In genomic region chr5:112355910-112356309, GRCm38 (mm10) we compare ENCODE assay signal across 18 mouse cellular contexts. TPM values are rescaled to one million over a fixed set of nuclear protein-coding genes. Genes with fewer than 3 reads are reported as not detected.
DNase-seq lines count a peak whose midpoint lies in the region; ATAC-seq and TF ChIP-seq lines count a peak whose summit lies in the region.
"Had no signal": no experiment of that assay in that cellular context is flagged by ENCODE, and none has a peak within 500 bp of the region (broad histone marks: within the 10 kb centered on the region; RNA-seq: fewer than 3 reads in every experiment).

TSS of gene Gm6583 (minus strand) at chr5:112356033.

- H3K9ac ChIP-seq in kidney, postnatal 0 days (ENCODE audit: low read depth, low read length), result no peak within 1 kb of the TSS
- H3K9ac ChIP-seq in liver, embryonic 15.5 days, result no peak within 1 kb of the TSS
- H3K9ac ChIP-seq in forebrain, embryonic 15.5 days (replicated peaks), result no peak within 1 kb of the TSS
- H3K9ac ChIP-seq: limb, embryonic 12.5 days had no signal

- peak; percentile 33; the same call in 1 of the 2 replicates for ATAC-seq in kidney, postnatal 0 days (replicated peaks; ENCODE audit: low FRiP score, low read depth)
- ATAC-seq in erythroblast, adult 5-6 weeks (replicated peaks; ENCODE audit: low FRiP score, poor library complexity, severe bottlenecking), result 0 out of 2 replicates have a peak, but pooled peaks have one; percentile 45
- peak; percentile 38; the same call in 1 of the 2 replicates for ATAC-seq in liver, embryonic 15.5 days (ENCODE audit: insufficient read depth)
- no peak for ATAC-seq in forebrain, embryonic 15.5 days (replicated peaks)
- ATAC-seq: inflammation-experienced regulatory T-cells, adult 6 months had no signal

- no peak for DNase-seq in kidney, postnatal 0 days (ENCODE audit: low spot score)
- no peak for DNase-seq in kidney, postnatal 25 days
- peak; percentile 55 for DNase-seq in R1 (ENCODE audit: low read depth, low spot score)
- DNase-seq in thymus, postnatal 25 days, result no peak
- DNase-seq in c-Kit-positive CD71-positive TER-119-positive erythroid progenitor cells, embryonic 14.5 days (ENCODE audit: low spot score), result no peak
- DNase-seq: cerebellum, postnatal 14 days; right cerebral cortex, postnatal 25 days; thymus, postnatal 36 days had no signal

- no peaks in the 10 kb centered on the region for H3K9me3 ChIP-seq in kidney, postnatal 0 days (replicated peaks; ENCODE audit: low read length)
- no peaks in the 10 kb centered on the region for H3K9me3 ChIP-seq in liver, embryonic 15.5 days (replicated peaks)
- no peaks in the 10 kb centered on the region for H3K9me3 ChIP-seq in forebrain, embryonic 15.5 days
- H3K9me3 ChIP-seq: limb, embryonic 12.5 days had no signal

- H3K27ac ChIP-seq in kidney, postnatal 0 days, result no peak within 1 kb of the TSS
- peak within 1 kb of the TSS; percentile 2; the same call in 1 of the 2 replicates for H3K27ac ChIP-seq in liver, embryonic 15.5 days (replicated peaks)
- no peak within 1 kb of the TSS for H3K27ac ChIP-seq in forebrain, embryonic 15.5 days (replicated peaks)
- H3K27ac ChIP-seq: limb, embryonic 12.5 days had no signal

- H3K36me3 ChIP-seq in kidney, postnatal 0 days (ENCODE audit: insufficient read depth, low read length), result peaks cover 15% of the 10 kb centered on the region
- peaks cover 13% of the 10 kb centered on the region; the same call in 1 of the 2 replicates for H3K36me3 ChIP-seq in liver, embryonic 15.5 days (replicated peaks)
- H3K36me3 ChIP-seq in forebrain, embryonic 15.5 days, result peaks cover 27% of the 10 kb centered on the region

- H3K4me1 ChIP-seq in kidney, postnatal 0 days (replicated peaks; ENCODE audit: insufficient read depth, low read length), result no peaks in the 10 kb centered on the region
- H3K4me1 ChIP-seq in liver, embryonic 15.5 days (replicated peaks), result peaks cover 39% of the 10 kb centered on the region
- H3K4me1 ChIP-seq in forebrain, embryonic 15.5 days, result no peaks in the 10 kb centered on the region

- no peak within 1 kb of the TSS for H3K4me2 ChIP-seq in kidney, postnatal 0 days (ENCODE audit: low read length)
- no peak within 1 kb of the TSS for H3K4me2 ChIP-seq in liver, embryonic 15.5 days
- H3K4me2 ChIP-seq in forebrain, embryonic 15.5 days (replicated peaks), result no peak within 1 kb of the TSS
- H3K4me2 ChIP-seq: limb, embryonic 12.5 days had no signal

- WGBS in kidney, postnatal 0 days, result 63% methylated on average over 12 of the region's 13 CpGs
- 43% methylated on average over 13 of the region's 13 CpGs for WGBS in liver, embryonic 15.5 days (ENCODE audit: insufficient replicate concordance)
- 62% methylated on average over 13 of the region's 13 CpGs for WGBS in forebrain, embryonic 15.5 days

- no peaks in the 10 kb centered on the region for H3K27me3 ChIP-seq in kidney, postnatal 0 days (ENCODE audit: insufficient read depth, low read length)
- no peaks in the 10 kb centered on the region for H3K27me3 ChIP-seq in liver, embryonic 15.5 days
- no peaks in the 10 kb centered on the region for H3K27me3 ChIP-seq in forebrain, embryonic 15.5 days
- H3K27me3 ChIP-seq: limb, embryonic 12.5 days had no signal

- no peak within 1 kb of the TSS for H3K4me3 ChIP-seq in kidney, postnatal 0 days (replicated peaks; ENCODE audit: low read depth, low read length)
- no peak within 1 kb of the TSS for H3K4me3 ChIP-seq in liver, embryonic 15.5 days (replicated peaks)
- no peak within 1 kb of the TSS for H3K4me3 ChIP-seq in forebrain, embryonic 15.5 days
- H3K4me3 ChIP-seq: limb, embryonic 12.5 days; myocyte had no signal

- no peak for TF ChIP-seq CTCF in kidney, postnatal 0 days (IDR thresholded peaks at IDR 0.05; ENCODE audit: low read depth)

RNA-seq across cellular contexts. Expression of gene Gm6583, which starts in this region (rescaled TPM):
- 0.08 and 0.10 TPM in 2 replicates for polyA plus RNA-seq in kidney, postnatal 0 days (2015; fragmentation: Nextera tagmentation; extraction: Ambion mirVana)
- not detected in 2 replicates for total RNA-seq in erythroblast, adult 5-6 weeks (2015; ENCODE audit: low replicate concordance)
- not detected in 2 replicates for total RNA-seq in erythroblast, adult 5-6 weeks (2017; ENCODE audit: low replicate concordance)
- 0.07 and 0.12 TPM in 2 replicates for polyA plus RNA-seq in liver, embryonic 15.5 days (2015; fragmentation: Nextera tagmentation; extraction: Ambion mirVana)
- 0.08 and 0.27 TPM in 2 replicates for polyA plus RNA-seq in forebrain, embryonic 15.5 days (2015; fragmentation: Nextera tagmentation; extraction: Ambion mirVana)
- total RNA-seq: heart, adult 18-20 months; heart, postnatal 25 days; left cerebral cortex, adult 18-20 months had no signal
- polyA plus RNA-seq: brain, embryonic 14.5 days had no signal

Comparison
In these comparisons a context has a peak if more than half of its experiments do, and no peak if none do; other contexts are left out.
1. Peak in ATAC-seq in kidney, postnatal 0 days; RNA of the gene not detected or under 1 TPM.
2. Peak in ATAC-seq in erythroblast, adult 5-6 weeks; RNA of the gene not detected or under 1 TPM.
3. Peak in ATAC-seq and H3K27ac ChIP-seq in liver, embryonic 15.5 days; RNA of the gene not detected or under 1 TPM.